Comparison of ENCODE assay signal across 32 mouse cellular contexts in the genomic region with DNA sequence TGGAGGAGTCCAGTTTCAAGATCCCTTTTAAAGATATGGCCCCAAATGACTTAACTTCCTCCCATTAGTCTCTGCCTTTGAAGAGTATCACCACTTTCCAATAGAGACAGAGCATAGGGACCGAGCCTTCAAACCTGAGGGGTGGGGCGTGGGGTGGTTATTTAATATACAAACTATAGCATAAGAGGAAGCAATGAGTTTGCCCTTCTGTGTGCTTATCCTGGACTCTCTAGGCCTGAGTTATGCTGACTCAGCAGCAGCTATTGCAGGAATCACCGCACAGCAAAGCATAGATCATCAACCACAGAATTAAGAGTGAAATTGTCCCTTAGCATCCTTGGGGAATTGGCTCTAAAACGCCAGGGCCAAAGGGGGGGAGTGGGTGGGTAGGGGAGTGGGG. TPM values are rescaled to one million over a fixed set of nuclear protein-coding genes. Genes with fewer than 3 reads are reported as not detected.
DNase-seq lines count a peak whose midpoint lies in the region; ATAC-seq and TF ChIP-seq lines count a peak whose summit lies in the region.
"Had no signal": no experiment of that assay in that cellular context is flagged by ENCODE, and none has a peak within 500 bp of the region (broad histone marks: within the 10 kb centered on the region; RNA-seq: fewer than 3 reads in every experiment).

No protein-coding gene starts in this region.

- no peaks in the 10 kb centered on the region for H3K9me3 ChIP-seq in CH12.LX (replicated peaks; ENCODE audit: low read length)
- no peaks in the 10 kb centered on the region for H3K9me3 ChIP-seq in MEL (replicated peaks; ENCODE audit: insufficient read depth, low read length)
- H3K9me3 ChIP-seq: embryonic facial prominence, embryonic 10.5 days; embryonic facial prominence, embryonic 13.5 days; forebrain, embryonic 12.5 days; forebrain, embryonic 15.5 days; heart, embryonic 12.5 days; heart, embryonic 15.5 days had no signal

- peaks cover 0 to 23% of the 10 kb centered on the region in 2 experiments; a peak in 3 of 4 replicates for H3K4me1 ChIP-seq in CH12.LX (ENCODE audit: control insufficient read depth in 1 of 2, insufficient read depth in 2 of 2)
- H3K4me1 ChIP-seq in MEL (ENCODE audit: control insufficient read depth in 1 of 2, insufficient read depth in 2 of 2, low read length in 2 of 2): no peaks in the 10 kb centered on the region
- H3K4me1 ChIP-seq: embryonic facial prominence, embryonic 10.5 days; embryonic facial prominence, embryonic 13.5 days; forebrain, embryonic 12.5 days; forebrain, embryonic 15.5 days; heart, embryonic 12.5 days; heart, embryonic 15.5 days had no signal

- TF ChIP-seq CTCF in CH12.LX (conservative IDR thresholded peaks at IDR 0.05 in 1 of 2, IDR thresholded peaks at IDR 0.05 in 1 of 2; ENCODE audit: low read depth in 2 of 2, low read length in 2 of 2) (no peak), MEL (IDR thresholded peaks at IDR 0.05 in 2 of 3, conservative IDR thresholded peaks at IDR 0.05 in 1 of 3; ENCODE audit: control insufficient read depth in 1 of 3, insufficient read depth in 1 of 3, low read depth in 2 of 3, low read length in 3 of 3, poor library complexity in 1 of 3, severe bottlenecking in 1 of 3) (no peak)

- ATAC-seq in megakaryocyte, adult 5-6 weeks (ENCODE audit: poor library complexity, severe bottlenecking): peak; percentile 99
- ATAC-seq: activated CD4-positive, CD25-positive, alpha-beta regulatory T cell, adult 4 months; forebrain, embryonic 15.5 days; hindbrain, postnatal 0 days; inflammation-experienced regulatory T-cells, adult 6 months; intestine, embryonic 16.5 days had no signal

- no peak overlapping the region for H3K27ac ChIP-seq in CH12.LX (ENCODE audit: insufficient read depth, low read depth)
- no peak overlapping the region for H3K27ac ChIP-seq in MEL (ENCODE audit: control insufficient read depth, low read depth, low read length)
- H3K27ac ChIP-seq: embryonic facial prominence, embryonic 10.5 days; embryonic facial prominence, embryonic 13.5 days; forebrain, embryonic 12.5 days; forebrain, embryonic 15.5 days; heart, embryonic 15.5 days; hindbrain, embryonic 14.5 days; hindbrain, postnatal 0 days had no signal

- no peaks in the 10 kb centered on the region for H3K79me2 ChIP-seq in CH12.LX (replicated peaks; ENCODE audit: control insufficient read depth, extremely low read depth, insufficient read depth, poor library complexity, severe bottlenecking)
- no peaks in the 10 kb centered on the region for H3K79me2 ChIP-seq in MEL (ENCODE audit: control insufficient read depth, insufficient read depth, low read length, poor library complexity)

- DNase-seq in CH12.LX (ENCODE audit: extremely low read depth): no peak
- DNase-seq in MEL (ENCODE audit: low read depth, low spot score): no peak
- DNase-seq in layer of hippocampus, postnatal 10 days (ENCODE audit: low spot score in 2 of 2): no peak
- DNase-seq in embryo, embryonic 10 days (ENCODE audit: low spot score): no peak
- DNase-seq in cerebellum, adult 9-11 months: no peak
- DNase-seq: adrenal gland, adult 8-10 months; adrenal gland, postnatal 25 days; B cell, adult 2 months; cerebellum, adult 11-12 months; cerebellum, adult 8-10 months; cerebellum, postnatal 14 days; embryo, embryonic 11 days; gastrocnemius, postnatal 10 days; gastrocnemius, postnatal 36 days; heart, adult 18-20 months; heart, postnatal 10 days; heart, postnatal 36 days; kidney, adult 18-20 months had no signal

- TF ChIP-seq RAD21 in CH12.LX (IDR thresholded peaks at IDR 0.05; ENCODE audit: low read depth, low read length): no peak
- no peak for TF ChIP-seq RAD21 in MEL (IDR thresholded peaks at IDR 0.05; ENCODE audit: low read depth, low read length)

- TF ChIP-seq POLR2A in CH12.LX (IDR thresholded peaks at IDR 0.05; ENCODE audit: low read depth, low read length) (no peak), MEL (IDR thresholded peaks at IDR 0.05; ENCODE audit: control insufficient read depth in 1 of 2, insufficient read depth in 1 of 2, low read depth in 1 of 2, low read length in 2 of 2, poor library complexity in 1 of 2) (no peak)

- H3K4me3 ChIP-seq in CH12.LX (replicated peaks in 1 of 3; ENCODE audit: low read depth in 2 of 3, low read length in 2 of 3, poor library complexity in 1 of 3) (no peak overlapping the region), MEL (ENCODE audit: control insufficient read depth in 1 of 2, insufficient read depth in 1 of 2, low read depth in 2 of 2, low read length in 2 of 2) (no peak overlapping the region)
- H3K4me3 ChIP-seq: embryonic facial prominence, embryonic 10.5 days; embryonic facial prominence, embryonic 13.5 days; erythroblast, embryonic 14.5 days; forebrain, embryonic 12.5 days; forebrain, embryonic 15.5 days; heart, embryonic 12.5 days; heart, embryonic 15.5 days had no signal

- no peaks in the 10 kb centered on the region for H3K27me3 ChIP-seq in CH12.LX (replicated peaks)
- no peaks in the 10 kb centered on the region for H3K27me3 ChIP-seq in MEL (ENCODE audit: control insufficient read depth in 1 of 2, insufficient read depth in 2 of 2, low read length in 2 of 2)
- H3K27me3 ChIP-seq: embryonic facial prominence, embryonic 13.5 days; forebrain, embryonic 12.5 days; forebrain, embryonic 15.5 days; heart, embryonic 12.5 days; heart, embryonic 15.5 days had no signal

- TF ChIP-seq EP300 in CH12.LX (IDR thresholded peaks at IDR 0.05; ENCODE audit: low read length): no peak
- no peak for TF ChIP-seq EP300 in MEL (IDR thresholded peaks at IDR 0.05; ENCODE audit: low read depth in 1 of 2, low read length in 2 of 2)

- in situ Hi-C loops in CH12.LX (cut with MboI; ENCODE audit: low pct_ligation_motif_present, low pct_unique_long_range_greater_than_20kb, low sequenced_read_pairs): no loop called here

- dilution Hi-C loops in CH12.LX (cut with MboI; ENCODE audit: extremely low pct_ligation_motif_present, extremely low pct_unique_long_range_greater_than_20kb, low sequenced_read_pairs): no loop called here

- no peak overlapping the region for H3K4me2 ChIP-seq in CH12.LX (ENCODE audit: insufficient read depth, low read depth, poor library complexity, severe bottlenecking)
- H3K4me2 ChIP-seq: embryonic facial prominence, embryonic 13.5 days; forebrain, embryonic 12.5 days; forebrain, embryonic 15.5 days; heart, embryonic 12.5 days; heart, embryonic 15.5 days; hindbrain, embryonic 14.5 days had no signal

- no peaks in the 10 kb centered on the region for H3K36me3 ChIP-seq in CH12.LX (replicated peaks in 1 of 2; ENCODE audit: control insufficient read depth in 1 of 2, insufficient read depth in 1 of 2, low read length in 1 of 2)
- no peaks in the 10 kb centered on the region for H3K36me3 ChIP-seq in MEL (ENCODE audit: control insufficient read depth in 1 of 2, insufficient read depth in 2 of 2, low read length in 2 of 2)
- H3K36me3 ChIP-seq: embryonic facial prominence, embryonic 10.5 days; embryonic facial prominence, embryonic 13.5 days; forebrain, embryonic 12.5 days; forebrain, embryonic 15.5 days; G1E; heart, embryonic 12.5 days; heart, embryonic 15.5 days had no signal

- no peak overlapping the region for H3K9ac ChIP-seq in CH12.LX (ENCODE audit: insufficient read depth, low read depth)
- no peak overlapping the region for H3K9ac ChIP-seq in MEL (ENCODE audit: control insufficient read depth, low read depth, low read length, poor library complexity, severe bottlenecking)
- H3K9ac ChIP-seq: embryonic facial prominence, embryonic 13.5 days; forebrain, embryonic 12.5 days; forebrain, embryonic 15.5 days; heart, embryonic 12.5 days; heart, embryonic 15.5 days; hindbrain, embryonic 14.5 days had no signal

TF ChIP-seq in CH12.LX, 34 proteins besides CTCF, POLR2A, EP300 and RAD21:
- TF ChIP-seq NELFE (IDR thresholded peaks at IDR 0.05; ENCODE audit: low read depth, low read length): no peak
- no peak for TF ChIP-seq IRF4 (IDR thresholded peaks at IDR 0.05; ENCODE audit: low read depth, low read length)
- TF ChIP-seq MEF2A (IDR thresholded peaks at IDR 0.05; ENCODE audit: borderline replicate concordance, low read depth, low read length): no peak
- TF ChIP-seq ELF1 (IDR thresholded peaks at IDR 0.05; ENCODE audit: low read depth, low read length): no peak
- TF ChIP-seq ZMIZ1 (IDR thresholded peaks at IDR 0.05; ENCODE audit: low read depth, low read length): no peak
- peak; percentile 97 for TF ChIP-seq MAFK (IDR thresholded peaks at IDR 0.05; ENCODE audit: insufficient replicate concordance, low read length)
- no peak for TF ChIP-seq ETS1 (conservative IDR thresholded peaks at IDR 0.05; ENCODE audit: low read depth, low read length)

TF ChIP-seq in MEL, 35 proteins besides CTCF, POLR2A, EP300 and RAD21:
- TF ChIP-seq MAFK (IDR thresholded peaks at IDR 0.05; ENCODE audit: borderline replicate concordance, low read depth, low read length): peak; percentile 52; the same call in 1 of the 2 replicates
- TF ChIP-seq ZNF384 (IDR thresholded peaks at IDR 0.05; ENCODE audit: low read depth, low read length): no peak
- no peak for TF ChIP-seq ETS1 (IDR thresholded peaks at IDR 0.05; ENCODE audit: low read depth, low read length)

RNA-seq across cellular contexts. Expression of a gene that starts 16.9 kb away (rescaled TPM):
- 0.04 TPM in 2 replicates for total RNA-seq in CH12.LX (2012; rRNA removed)
- total RNA-seq in CH12.LX (2014; rRNA removed): 0.01 TPM in 2 replicates
- polyA plus RNA-seq in CH12.LX (2012; ENCODE audit: insufficient read length, low read depth): 0.01 TPM in 2 replicates
- under 0.01 and 0.04 TPM in 2 replicates for total RNA-seq in MEL (2012; rRNA removed)
- under 1 TPM in 1 of 2 experiments, not detected in 1; 0.01 TPM for polyA plus RNA-seq in MEL (2012; ENCODE audit: insufficient read depth in 1 of 2, insufficient read length in 2 of 2, low read depth in 1 of 2, low replicate concordance in 2 of 2, missing spikeins in 1 of 2)
- total RNA-seq in megakaryocyte, adult 5-6 weeks (2015): 0.13 and 0.21 TPM in 2 replicates
- 0.12 and 0.33 TPM in 2 replicates for total RNA-seq in megakaryocyte, adult 5-6 weeks (2017)
- total RNA-seq in layer of hippocampus, postnatal 10 days (2021): 1 to 10 TPM in 1 of 2 experiments, under 1 TPM in 1; 0.18 to 4.4 TPM
- polyA plus RNA-seq: erythroblast, embryonic 14.5 days; G1E had no signal

RNA-seq across cellular contexts. Expression of a gene that starts 59.8 kb away (rescaled TPM):
- 29.0 and 32.3 TPM in 2 replicates for total RNA-seq in CH12.LX (2012; rRNA removed)
- 13.5 and 17.3 TPM in 2 replicates for total RNA-seq in CH12.LX (2014; rRNA removed)
- polyA plus RNA-seq in CH12.LX (2012; ENCODE audit: insufficient read length, low read depth): 69.0 and 74.9 TPM in 2 replicates
- total RNA-seq in MEL (2012; rRNA removed): 0.07 and 0.08 TPM in 2 replicates
- polyA plus RNA-seq in MEL (2012; ENCODE audit: insufficient read depth in 1 of 2, insufficient read length in 2 of 2, low read depth in 1 of 2, low replicate concordance in 2 of 2, missing spikeins in 1 of 2): under 1 TPM in 1 of 2 experiments, not detected in 1; 0.08 TPM
- total RNA-seq in megakaryocyte, adult 5-6 weeks (2015): 229 and 230 TPM in 2 replicates
- 165 and 181 TPM in 2 replicates for total RNA-seq in megakaryocyte, adult 5-6 weeks (2017)
- 1 to 10 TPM; 4.3 to 4.8 TPM for total RNA-seq in layer of hippocampus, postnatal 10 days (2021)
- polyA plus RNA-seq: G1E had no signal

Comparison
In these comparisons a context has a peak if more than half of its experiments do, and no peak if none do; other contexts are left out.
1. RNA of a gene that starts 59.8 kb away (total RNA-seq): 165 to 230 TPM in megakaryocyte, adult 5-6 weeks; 13.5 to 32.3 TPM in CH12.LX, 4.3 to 4.8 TPM in layer of hippocampus, postnatal 10 days and 0.07 to 0.08 TPM in MEL; every median in the first group is over 4 times any median in the second.